Mouse (Mus musculus) telencephalon, adult 2 months (tissue): ENCODE measurements around the gene Ttf1.

ENCODE experiments used
- DNase-seq: peaks from one replicate; pipeline ENCODE4 v3.0.0-alpha.2; 2011; ENCODE audit warnings: low read depth, low spot score

Gene Ttf1

GRCm38 (mm10) chr2:29124936-29125701, 65.1 kb downstream of the Ttf1 start:
- DNase-seq: peak; percentile 97

GRCm38 (mm10) chr2:29130118-29130899, 70.2 kb downstream of the Ttf1 start:
- no peak for DNase-seq

GRCm38 (mm10) chr2:29135161-29135560, 75.1 kb downstream of the Ttf1 start:
- DNase-seq: no peak
